ENCODE assay signal across 15 mouse cellular contexts in genomic region chr1:191257351-191257771, GRCm38 (mm10). TPM values are rescaled to one million over a fixed set of nuclear protein-coding genes. Genes with fewer than 3 reads are reported as not detected.
DNase-seq lines count a peak whose midpoint lies in the region; TF ChIP-seq lines count a peak whose summit lies in the region.
"Had no signal": no experiment of that assay in that cellular context is flagged by ENCODE, and none has a peak within 500 bp of the region (broad histone marks: within the 10 kb centered on the region; RNA-seq: fewer than 3 reads in every experiment).

No protein-coding gene starts in this region.

- no peak for TF ChIP-seq CTCF in thymus, adult 2 months (IDR thresholded peaks at IDR 0.05; ENCODE audit: borderline replicate concordance, control insufficient read depth, extremely low read depth, insufficient read depth, low read length, poor library complexity)

- H3K9me3 ChIP-seq in heart, embryonic 10.5 days: no peaks in the 10 kb centered on the region
- H3K9me3 ChIP-seq: hindbrain, embryonic 15.5 days; stomach, embryonic 15.5 days had no signal

- peak; percentile 33 to 48 for DNase-seq in cerebellum, postnatal 14 days
- no peak for DNase-seq in cerebellum, adult 18-20 months
- peak; percentile 18 for DNase-seq in heart, postnatal 4 days
- no peak for DNase-seq in heart, embryonic 10.5 days (ENCODE audit: low spot score)
- peak; percentile 78 for DNase-seq in adrenal gland, adult 2 months
- DNase-seq in fat pad, adult 2 months (ENCODE audit: extremely low read depth, low read depth, low spot score): peak; percentile 94
- DNase-seq in thymus, adult 2 months: no peak
- no peak for DNase-seq in thymus, postnatal 25 days
- DNase-seq: forebrain, postnatal 0 days; midbrain, embryonic 14.5 days; spleen, adult 18-20 months had no signal

- no peak for TF ChIP-seq POLR2A in thymus, adult 2 months (IDR thresholded peaks at IDR 0.05; ENCODE audit: control insufficient read depth, extremely low read depth, insufficient read depth, low read length, poor library complexity)

- peaks cover 36% of the 10 kb centered on the region for H3K4me1 ChIP-seq in heart, embryonic 10.5 days
- peaks cover 18% of the 10 kb centered on the region for H3K4me1 ChIP-seq in thymus, adult 2 months (replicated peaks; ENCODE audit: control insufficient read depth, insufficient read depth, low read length)
- H3K4me1 ChIP-seq: hindbrain, embryonic 15.5 days had no signal

- no peaks in the 10 kb centered on the region for H3K36me3 ChIP-seq in heart, embryonic 10.5 days
- H3K36me3 ChIP-seq in thymus, adult 2 months (ENCODE audit: control insufficient read depth, insufficient read depth, low read length): no peaks in the 10 kb centered on the region
- H3K36me3 ChIP-seq: hindbrain, embryonic 15.5 days; stomach, embryonic 15.5 days had no signal

- H3K4me3 ChIP-seq in heart, embryonic 10.5 days: no peak overlapping the region
- no peak overlapping the region for H3K4me3 ChIP-seq in thymus, adult 2 months (ENCODE audit: control insufficient read depth, insufficient read depth, low read length)
- H3K4me3 ChIP-seq: erythroblast, embryonic 14.5 days; hindbrain, embryonic 15.5 days; stomach, embryonic 15.5 days had no signal

- WGBS in heart, embryonic 10.5 days: 70% methylated on average over 3 of the region's 3 CpGs
- WGBS in thymus, adult 2 months: 76% methylated on average over 3 of the region's 3 CpGs

- H3K27me3 ChIP-seq in heart, embryonic 10.5 days (ENCODE audit: insufficient read depth, poor library complexity, severe bottlenecking): no peaks in the 10 kb centered on the region
- H3K27me3 ChIP-seq in thymus, adult 2 months (ENCODE audit: control insufficient read depth, insufficient read depth, low read length): no peaks in the 10 kb centered on the region
- H3K27me3 ChIP-seq: hindbrain, embryonic 15.5 days; stomach, embryonic 15.5 days had no signal

- H3K27ac ChIP-seq in heart, embryonic 10.5 days: no peak overlapping the region
- no peak overlapping the region for H3K27ac ChIP-seq in thymus, adult 2 months (ENCODE audit: control insufficient read depth, insufficient read depth, low read length)
- H3K27ac ChIP-seq: hindbrain, embryonic 15.5 days; liver, embryonic 14.5 days; stomach, embryonic 15.5 days had no signal

RNA-seq across cellular contexts. Expression of gene Atf3, which starts 39.5 kb away (rescaled TPM):
- 10 to 100 TPM; 15.9 to 22.2 TPM for total RNA-seq in heart, postnatal 4 days (2021)
- 8.0 and 13.5 TPM in 2 replicates for polyA plus RNA-seq in heart, embryonic 10.5 days (2016; fragmentation: Nextera tagmentation; extraction: Ambion mirVana)
- total RNA-seq in adrenal gland, adult 2 months (2021): 1 to 10 TPM; 3.0 to 3.6 TPM
- 1.1 and 2.8 TPM in 2 replicates for polyA plus RNA-seq in adrenal gland, adult 2 months (2012; rRNA removed)
- polyA plus RNA-seq in thymus, adult 2 months (2012; rRNA removed): 3.2 and 4.2 TPM in 2 replicates

Comparison
In these comparisons a context has a peak if more than half of its experiments do, and no peak if none do; other contexts are left out.
1. DNase-seq: peak in cerebellum, postnatal 14 days (2 of 2), heart, postnatal 4 days (single experiment), adrenal gland, adult 2 months (single experiment) and fat pad, adult 2 months (single experiment); none in cerebellum, adult 18-20 months (0 of 2), heart, embryonic 10.5 days (single experiment), thymus, adult 2 months (single experiment) and thymus, postnatal 25 days (single experiment).